Mouse (Mus musculus): ENCODE results near the gene Oxnad1. TPM values are rescaled to one million over a fixed set of nuclear protein-coding genes. Genes with fewer than 3 reads are reported as not detected.

Gene Oxnad1
- polyA plus RNA-seq, 1 experiment, result 16.3 TPM

GRCm38 (mm10) chr14:32057664-32058063 is 27.5 kb upstream of the Oxnad1 start:
- no peak overlapping the region for H3K4me3 ChIP-seq (ENCODE audit: insufficient read depth, low read length)
- H3K27ac ChIP-seq (ENCODE audit: insufficient read depth, low read length), result no peak overlapping the region
- no peaks in the 10 kb centered on the region for H3K4me1 ChIP-seq (ENCODE audit: control insufficient read depth, insufficient read depth, low read length)
- no peak for TF ChIP-seq POLR2A (IDR thresholded peaks at IDR 0.05; ENCODE audit: low read depth, low read length)
- TF ChIP-seq CTCF (IDR thresholded peaks at IDR 0.05; ENCODE audit: borderline replicate concordance, insufficient read depth, low read length), result no peak

GRCm38 (mm10) chr14:32061398-32061797 is 23.8 kb upstream of the Oxnad1 start:
- TF ChIP-seq POLR2A (IDR thresholded peaks at IDR 0.05; ENCODE audit: low read depth, low read length) (no peak), CTCF (IDR thresholded peaks at IDR 0.05; ENCODE audit: borderline replicate concordance, insufficient read depth, low read length) (no peak)
- no peak overlapping the region for H3K4me3 ChIP-seq (ENCODE audit: insufficient read depth, low read length)

GRCm38 (mm10) chr14:32072807-32073206 is 12.4 kb upstream of the Oxnad1 start:
- H3K4me1 ChIP-seq (ENCODE audit: control insufficient read depth, insufficient read depth, low read length), result no peaks in the 10 kb centered on the region
- H3K27ac ChIP-seq (ENCODE audit: insufficient read depth, low read length), result no peak overlapping the region
- TF ChIP-seq CTCF (IDR thresholded peaks at IDR 0.05; ENCODE audit: borderline replicate concordance, insufficient read depth, low read length) (no peak), POLR2A (IDR thresholded peaks at IDR 0.05; ENCODE audit: low read depth, low read length) (no peak)
- H3K4me3 ChIP-seq (ENCODE audit: insufficient read depth, low read length), result no peak overlapping the region

More at GRCm38 (mm10) chr14:32061398-32061797, 23.8 kb upstream of the Oxnad1 start:
- Histone ChIP-seq H3K27ac (ENCODE audit: insufficient read depth, low read length) (no peak overlapping the region), H3K4me1 (ENCODE audit: control insufficient read depth, insufficient read depth, low read length) (no peaks in the 10 kb centered on the region)

- Histone ChIP-seq H3K27ac (ENCODE audit: insufficient read depth, low read length) (no peak overlapping the region), H3K4me3 (ENCODE audit: insufficient read depth, low read length) (no peak overlapping the region), H3K4me1 (ENCODE audit: control insufficient read depth, insufficient read depth, low read length) (no peaks in the 10 kb centered on the region)
- TF ChIP-seq POLR2A (IDR thresholded peaks at IDR 0.05; ENCODE audit: low read depth, low read length) (no peak), CTCF (IDR thresholded peaks at IDR 0.05; ENCODE audit: borderline replicate concordance, insufficient read depth, low read length) (no peak)
Observed at GRCm38 (mm10) chr14:32073211-32073685, 11.9 kb upstream of the Oxnad1 start.

GRCm38 (mm10) chr14:32073901-32074300 is 11.3 kb upstream of the Oxnad1 start:
- TF ChIP-seq POLR2A (IDR thresholded peaks at IDR 0.05; ENCODE audit: low read depth, low read length) (no peak), CTCF (IDR thresholded peaks at IDR 0.05; ENCODE audit: borderline replicate concordance, insufficient read depth, low read length) (no peak)
- no peak overlapping the region for H3K27ac ChIP-seq (ENCODE audit: insufficient read depth, low read length)
- H3K4me1 ChIP-seq (ENCODE audit: control insufficient read depth, insufficient read depth, low read length), result no peaks in the 10 kb centered on the region
- no peak overlapping the region for H3K4me3 ChIP-seq (ENCODE audit: insufficient read depth, low read length)

GRCm38 (mm10) chr14:32076896-32077575 is 8.1 kb upstream of the Oxnad1 start:
- H3K4me1 ChIP-seq (ENCODE audit: control insufficient read depth, insufficient read depth, low read length), result no peaks in the 10 kb centered on the region
- TF ChIP-seq CTCF (IDR thresholded peaks at IDR 0.05; ENCODE audit: borderline replicate concordance, insufficient read depth, low read length) (peak; percentile 82), POLR2A (IDR thresholded peaks at IDR 0.05; ENCODE audit: low read depth, low read length) (no peak)
- no peak overlapping the region for H3K27ac ChIP-seq (ENCODE audit: insufficient read depth, low read length)
- no peak overlapping the region for H3K4me3 ChIP-seq (ENCODE audit: insufficient read depth, low read length)

- no peaks in the 10 kb centered on the region for H3K4me1 ChIP-seq (ENCODE audit: control insufficient read depth, insufficient read depth, low read length)
- TF ChIP-seq POLR2A (IDR thresholded peaks at IDR 0.05; ENCODE audit: low read depth, low read length) (no peak), CTCF (IDR thresholded peaks at IDR 0.05; ENCODE audit: borderline replicate concordance, insufficient read depth, low read length) (no peak)
- H3K4me3 ChIP-seq (ENCODE audit: insufficient read depth, low read length), result no peak overlapping the region
- no peak overlapping the region for H3K27ac ChIP-seq (ENCODE audit: insufficient read depth, low read length)
Observed at GRCm38 (mm10) chr14:32081026-32081425, 4.1 kb upstream of the Oxnad1 start.

- TF ChIP-seq POLR2A (IDR thresholded peaks at IDR 0.05; ENCODE audit: low read depth, low read length) (no peak), CTCF (IDR thresholded peaks at IDR 0.05; ENCODE audit: borderline replicate concordance, insufficient read depth, low read length) (no peak)
Observed at GRCm38 (mm10) chr14:32082891-32083290, 2.3 kb upstream of the Oxnad1 start.

GRCm38 (mm10) chr14:32083466-32083865 is 1.7 kb upstream of the Oxnad1 start:
- Histone ChIP-seq H3K4me3 (ENCODE audit: insufficient read depth, low read length) (no peak overlapping the region), H3K27ac (ENCODE audit: insufficient read depth, low read length) (no peak overlapping the region), H3K4me1 (ENCODE audit: control insufficient read depth, insufficient read depth, low read length) (no peaks in the 10 kb centered on the region)
- TF ChIP-seq POLR2A (IDR thresholded peaks at IDR 0.05; ENCODE audit: low read depth, low read length), result no peak
- no peak for TF ChIP-seq CTCF (IDR thresholded peaks at IDR 0.05; ENCODE audit: borderline replicate concordance, insufficient read depth, low read length)

More at GRCm38 (mm10) chr14:32082891-32083290, 2.3 kb upstream of the Oxnad1 start:
- no peak overlapping the region for H3K4me3 ChIP-seq (ENCODE audit: insufficient read depth, low read length)
- H3K27ac ChIP-seq (ENCODE audit: insufficient read depth, low read length), result no peak overlapping the region
- no peaks in the 10 kb centered on the region for H3K4me1 ChIP-seq (ENCODE audit: control insufficient read depth, insufficient read depth, low read length)

- peaks cover 2% of the 10 kb centered on the region; the same call in 1 of the 2 replicates for H3K4me1 ChIP-seq (ENCODE audit: control insufficient read depth, insufficient read depth, low read length)
- peak within 1 kb of the TSS; percentile 85 for H3K27ac ChIP-seq (ENCODE audit: insufficient read depth, low read length)
- TF ChIP-seq CTCF (IDR thresholded peaks at IDR 0.05; ENCODE audit: borderline replicate concordance, insufficient read depth, low read length), result no peak
- TF ChIP-seq POLR2A (IDR thresholded peaks at IDR 0.05; ENCODE audit: low read depth, low read length), result peak; percentile 74
- H3K4me3 ChIP-seq (ENCODE audit: insufficient read depth, low read length), result peak within 1 kb of the TSS; percentile 87
Observed at GRCm38 (mm10) chr14:32085486-32086201, 470 bp downstream of the Oxnad1 start, which contains the start of gene Dph3. TSS of gene Dph3 (minus strand) at chr14:32085729.
